Mouse (Mus musculus) layer of hippocampus, adult 6 months (tissue): Measurements from ENCODE around the gene Olfr823. TPM values are rescaled to one million over a fixed set of nuclear protein-coding genes. Genes with fewer than 3 reads are reported as not detected.

Experiments
- long read RNA-seq, 2 experiments: library from polyadenylated mRNA; unstranded; transcript quantifications; one replicate each; pipeline ENCODE4 v2.0.0; 2019 to 2020
- polyA plus RNA-seq: library from polyadenylated mRNA; unstranded; fragments of <200 nt; fragmentation: Nextera tagmentation; gene quantifications from 2 replicates; pipeline ENCODE4 v1.2.3, GENCODE M21; 2021

The Olfr823 gene
- polyA plus RNA-seq, result not detected in 2 replicates
- long read RNA-seq, experiment 1, result 0 reads
- long read RNA-seq, experiment 2, result 0 reads

DNA sequence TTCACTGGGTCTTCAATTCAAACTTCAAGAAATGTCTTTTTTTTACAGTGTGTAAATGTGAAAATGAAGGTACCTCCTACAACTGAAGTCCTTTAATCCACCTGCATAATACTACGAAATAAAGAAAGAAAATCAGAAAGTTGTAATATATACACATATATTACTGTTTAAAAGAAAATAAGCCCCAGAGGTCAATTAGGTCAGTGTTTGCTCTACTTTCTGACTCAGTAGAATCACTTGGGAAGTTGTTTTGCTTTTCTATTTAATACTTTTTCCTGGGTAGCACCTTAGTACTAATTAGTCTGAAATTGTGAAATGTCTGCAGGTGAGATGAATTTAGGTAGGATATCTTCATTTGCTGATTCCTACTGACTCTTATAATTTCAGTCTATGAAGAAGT, at the start of gene Olfr823:
TSS of gene Olfr823 (minus strand) at position 101 of the 400 bp plus-strand sequence.

DNA sequence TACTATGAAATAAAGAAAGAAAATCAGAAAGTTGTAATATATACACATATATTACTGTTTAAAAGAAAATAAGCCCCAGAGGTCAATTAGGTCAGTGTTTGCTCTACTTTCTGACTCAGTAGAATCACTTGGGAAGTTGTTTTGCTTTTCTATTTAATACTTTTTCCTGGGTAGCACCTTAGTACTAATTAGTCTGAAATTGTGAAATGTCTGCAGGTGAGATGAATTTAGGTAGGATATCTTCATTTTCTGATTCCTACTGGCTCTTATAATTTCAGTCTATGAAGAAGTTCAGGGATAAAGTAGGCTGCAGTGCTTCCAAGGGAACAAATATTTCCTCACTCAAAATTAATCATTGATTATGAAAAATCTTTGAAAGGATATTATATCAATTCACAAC, 14.7 kb upstream of the Olfr823 start, which contains the start of gene Olfr824:
TSS of gene Olfr824 (minus strand) at position 101 of the 400 bp plus-strand sequence.

DNA sequence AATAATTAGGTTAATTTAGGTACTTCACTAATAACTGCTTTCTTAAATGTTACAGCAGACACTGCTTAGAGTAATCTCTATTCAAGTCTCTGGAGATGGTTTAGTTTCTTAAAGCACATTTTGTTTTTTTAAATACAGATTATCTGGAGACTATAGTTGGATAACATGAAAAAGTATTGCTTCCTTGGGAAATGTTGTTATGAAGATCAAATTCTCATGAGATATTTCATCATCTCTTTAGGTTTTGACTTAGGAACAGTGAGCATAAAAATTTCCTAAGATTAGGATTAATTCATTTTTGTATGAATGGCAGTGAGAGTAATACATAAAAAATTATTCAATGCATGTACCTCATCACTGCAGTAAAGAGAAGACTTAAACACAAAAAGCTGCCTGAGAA, 44.3 kb downstream of the Olfr823 start, which contains the start of gene Olfr822:
TSS of gene Olfr822 (plus strand) at position 301 of the 400 bp plus-strand sequence.

Other genes with a start within 250 kb of the Olfr823 start
- gene Olfr814, start 235.5 kb downstream of the Olfr823 start, polyA plus RNA-seq, result not detected in 2 replicates
- not detected in 2 replicates for gene Olfr815, start 209.5 kb downstream of the Olfr823 start, polyA plus RNA-seq
- gene Olfr816, start 199.8 kb downstream of the Olfr823 start, polyA plus RNA-seq, result not detected in 2 replicates
- gene Olfr818, start 166.3 kb downstream of the Olfr823 start, polyA plus RNA-seq, result not detected in 2 replicates
- not detected in 2 replicates for gene Olfr819, start 148.1 kb downstream of the Olfr823 start, polyA plus RNA-seq
- not detected in 2 replicates for gene Olfr247, start 139.2 kb downstream of the Olfr823 start, polyA plus RNA-seq
- gene Gm10310, start 130.3 kb downstream of the Olfr823 start, polyA plus RNA-seq, result not detected in 2 replicates
- gene Olfr820, start 102.8 kb downstream of the Olfr823 start, polyA plus RNA-seq, result not detected in 2 replicates
- gene Olfr821, start 85.0 kb downstream of the Olfr823 start, polyA plus RNA-seq, result not detected in 2 replicates
- not detected in 2 replicates for gene Olfr822, start 44.2 kb downstream of the Olfr823 start, polyA plus RNA-seq
- gene Olfr824, start 14.6 kb upstream of the Olfr823 start, polyA plus RNA-seq, result not detected in 2 replicates
- gene Olfr825, start 51.4 kb upstream of the Olfr823 start, polyA plus RNA-seq, result not detected in 2 replicates
- gene Olfr826, start 68.8 kb upstream of the Olfr823 start, polyA plus RNA-seq, result not detected in 2 replicates
- not detected in 2 replicates for gene Olfr827, start 99.0 kb upstream of the Olfr823 start, polyA plus RNA-seq
- gene Neurod4, start 164.9 kb upstream of the Olfr823 start, polyA plus RNA-seq, result 0.06 and 0.09 TPM in 2 replicates
- 0.09 TPM in 1 of 2 replicates, not detected in the other for gene Tespa1, start 207.5 kb upstream of the Olfr823 start, polyA plus RNA-seq